Mouse (Mus musculus): ENCODE results near the gene Tapbpl. TPM values are rescaled to one million over a fixed set of nuclear protein-coding genes. Genes with fewer than 3 reads are reported as not detected.

Gene Tapbpl
- polyA plus RNA-seq, 1 experiment from 2014 or later, result 3.3 TPM

DNA sequence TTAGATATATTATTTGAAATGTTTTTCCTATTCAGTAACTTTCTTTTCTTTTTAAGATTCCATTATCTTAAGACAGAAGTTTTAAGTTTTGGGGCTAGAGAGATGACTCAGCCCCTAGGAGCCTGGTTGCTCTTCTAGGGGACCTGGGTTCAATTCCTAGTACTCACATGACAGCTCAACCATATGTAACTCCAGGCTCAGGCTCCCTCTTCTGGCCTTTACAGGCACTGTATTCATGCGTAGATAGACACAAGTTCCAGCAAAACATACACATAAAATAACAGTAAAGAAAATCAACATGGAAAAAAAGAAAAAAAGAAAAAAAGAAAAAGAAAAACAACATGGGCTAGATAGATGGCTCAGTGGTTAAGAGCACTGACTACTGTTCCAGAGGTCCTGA, 21.2 kb downstream of the Tapbpl start:
- DNase-seq (no peak), ATAC-seq (ENCODE audit: low FRiP score, low TSS enrichment) (no peak)
- WGBS, result 85% methylated on average over 1 of the region's 1 CpGs
- Histone ChIP-seq H3K27me3 (ENCODE audit: control insufficient read depth, insufficient read depth, low read length) (peaks cover 4% of the 10 kb centered on the region; the same call in 1 of the 2 replicates), H3K9me3 (ENCODE audit: control insufficient read depth, low read length) (no peaks in the 10 kb centered on the region), H3K27ac (replicated peaks; ENCODE audit: low read depth, low read length) (no peak overlapping the region), H3K4me1 (ENCODE audit: control insufficient read depth, insufficient read depth, low read length) (no peaks in the 10 kb centered on the region), H3K4me2 (ENCODE audit: low read length) (no peak overlapping the region), H3K4me3 (replicated peaks; ENCODE audit: low read depth, low read length) (no peak overlapping the region), H3K9ac (replicated peaks; ENCODE audit: low read length) (no peak overlapping the region), H3K36me3 (ENCODE audit: control insufficient read depth, insufficient read depth, low read length) (no peaks in the 10 kb centered on the region)

GRCm38 (mm10) chr6:125197166-125197565, 34.5 kb downstream of the Tapbpl start:
- Histone ChIP-seq H3K4me1 (ENCODE audit: control insufficient read depth, insufficient read depth, low read length) (peaks cover 10% of the 10 kb centered on the region; the same call in 1 of the 2 replicates), H3K9ac (replicated peaks; ENCODE audit: low read length) (no peak overlapping the region), H3K4me2 (ENCODE audit: low read length) (no peak overlapping the region), H3K4me3 (replicated peaks; ENCODE audit: low read depth, low read length) (no peak overlapping the region), H3K36me3 (ENCODE audit: control insufficient read depth, insufficient read depth, low read length) (peaks cover 20% of the 10 kb centered on the region; the same call in 1 of the 2 replicates), H3K27me3 (ENCODE audit: control insufficient read depth, insufficient read depth, low read length) (no peaks in the 10 kb centered on the region), H3K27ac (replicated peaks; ENCODE audit: low read depth, low read length) (no peak overlapping the region), H3K9me3 (ENCODE audit: control insufficient read depth, low read length) (no peaks in the 10 kb centered on the region)
- DNase-seq, result no peak
- 87% methylated on average over 5 of the region's 5 CpGs for WGBS
- ATAC-seq (ENCODE audit: low FRiP score, low TSS enrichment), result no peak

- no peak for ATAC-seq (ENCODE audit: low FRiP score, low TSS enrichment)
- Histone ChIP-seq H3K27me3 (ENCODE audit: control insufficient read depth, insufficient read depth, low read length) (no peaks in the 10 kb centered on the region), H3K36me3 (ENCODE audit: control insufficient read depth, insufficient read depth, low read length) (peaks cover 20% of the 10 kb centered on the region; the same call in 1 of the 2 replicates), H3K9ac (replicated peaks; ENCODE audit: low read length) (no peak overlapping the region), H3K4me2 (ENCODE audit: low read length) (no peak overlapping the region), H3K9me3 (ENCODE audit: control insufficient read depth, low read length) (no peaks in the 10 kb centered on the region), H3K27ac (replicated peaks; ENCODE audit: low read depth, low read length) (no peak overlapping the region), H3K4me1 (ENCODE audit: control insufficient read depth, insufficient read depth, low read length) (peaks cover 10% of the 10 kb centered on the region; the same call in 1 of the 2 replicates), H3K4me3 (replicated peaks; ENCODE audit: low read depth, low read length) (no peak overlapping the region)
- peak; percentile 31 for DNase-seq
- WGBS, result 21% methylated on average over 3 of the region's 3 CpGs
These were observed 35.4 kb downstream of the Tapbpl start for GRCm38 (mm10) chr6:125196301-125196700.

DNA sequence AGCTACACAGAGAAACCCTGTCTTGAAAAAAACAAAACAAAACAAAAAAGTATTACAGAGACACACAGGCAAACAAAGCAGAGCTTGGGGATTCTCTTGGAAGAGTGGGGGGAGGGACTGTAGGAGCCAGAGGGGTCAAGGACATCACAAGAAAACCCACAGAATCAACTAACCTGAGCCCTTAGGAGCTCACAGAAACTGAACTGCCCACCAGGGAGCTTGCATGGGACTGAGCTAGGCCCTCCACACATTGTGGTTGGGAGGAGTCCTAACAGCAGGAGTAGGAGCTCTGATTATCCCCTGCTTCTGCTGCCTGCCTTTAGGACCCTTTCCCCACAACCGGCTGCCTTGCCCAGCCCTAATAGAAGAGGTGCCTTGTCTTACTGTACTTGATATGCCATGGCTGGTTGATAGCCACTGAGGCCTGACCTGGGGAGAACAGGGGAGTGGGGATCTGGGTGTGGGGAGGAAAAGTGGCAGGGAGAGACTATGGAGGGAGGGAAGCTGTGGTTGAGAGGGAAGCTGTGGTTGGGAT, 36.1 kb downstream of the Tapbpl start:
- peaks cover 20% of the 10 kb centered on the region; the same call in 1 of the 2 replicates for H3K36me3 ChIP-seq (ENCODE audit: control insufficient read depth, insufficient read depth, low read length)
- peaks cover 14% of the 10 kb centered on the region; the same call in 1 of the 2 replicates for H3K4me1 ChIP-seq (ENCODE audit: control insufficient read depth, insufficient read depth, low read length)
- H3K27ac ChIP-seq (replicated peaks; ENCODE audit: low read depth, low read length), result no peak overlapping the region
- ATAC-seq (ENCODE audit: low FRiP score, low TSS enrichment) (no peak), DNase-seq (no peak)
- H3K9ac ChIP-seq (replicated peaks; ENCODE audit: low read length), result no peak overlapping the region
- H3K27me3 ChIP-seq (ENCODE audit: control insufficient read depth, insufficient read depth, low read length), result no peaks in the 10 kb centered on the region
- 15% methylated on average over 1 of the region's 1 CpGs for WGBS
- no peak overlapping the region for H3K4me3 ChIP-seq (replicated peaks; ENCODE audit: low read depth, low read length)
- H3K9me3 ChIP-seq (ENCODE audit: control insufficient read depth, low read length), result no peaks in the 10 kb centered on the region
- H3K4me2 ChIP-seq (ENCODE audit: low read length), result no peak overlapping the region

DNA sequence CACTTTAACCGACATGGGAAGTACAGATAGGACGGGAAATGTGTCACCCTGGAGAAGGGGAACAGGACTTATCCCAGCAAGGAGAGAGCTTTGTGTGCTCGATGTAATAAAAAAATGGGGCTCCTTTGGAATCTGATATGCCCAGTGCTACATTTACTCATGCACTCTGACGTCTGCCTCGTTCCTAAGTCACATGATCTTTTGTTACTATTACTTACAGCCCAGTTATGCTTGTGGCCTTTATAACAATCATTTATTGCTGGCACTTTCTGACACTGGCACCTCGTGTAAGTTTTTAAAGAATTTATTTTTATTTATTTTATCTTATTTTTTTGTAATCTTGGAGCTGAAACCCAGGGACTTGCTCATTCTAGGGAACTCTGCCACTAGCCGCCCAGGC, 38.3 kb downstream of the Tapbpl start:
- Histone ChIP-seq H3K4me3 (replicated peaks; ENCODE audit: low read depth, low read length) (no peak overlapping the region), H3K27ac (replicated peaks; ENCODE audit: low read depth, low read length) (no peak overlapping the region), H3K9me3 (ENCODE audit: control insufficient read depth, low read length) (no peaks in the 10 kb centered on the region), H3K9ac (replicated peaks; ENCODE audit: low read length) (no peak overlapping the region), H3K4me1 (ENCODE audit: control insufficient read depth, insufficient read depth, low read length) (peaks cover 14% of the 10 kb centered on the region; the same call in 1 of the 2 replicates), H3K4me2 (ENCODE audit: low read length) (peak overlapping the region; percentile 15; the same call in 1 of the 2 replicates), H3K36me3 (ENCODE audit: control insufficient read depth, insufficient read depth, low read length) (peaks cover 31% of the 10 kb centered on the region), H3K27me3 (ENCODE audit: control insufficient read depth, insufficient read depth, low read length) (no peaks in the 10 kb centered on the region)
- WGBS, result 90% methylated on average over 7 of the region's 7 CpGs
- DNase-seq (no peak), ATAC-seq (ENCODE audit: low FRiP score, low TSS enrichment) (no peak)

GRCm38 (mm10) chr6:125192841-125193240, 38.8 kb downstream of the Tapbpl start:
- 49% methylated on average over 5 of the region's 5 CpGs for WGBS
- peak overlapping the region; percentile 69 for H3K4me3 ChIP-seq (replicated peaks; ENCODE audit: low read depth, low read length)
- peak overlapping the region; percentile 99; the same call in 1 of the 2 replicates for H3K27ac ChIP-seq (replicated peaks; ENCODE audit: low read depth, low read length)
- ATAC-seq (ENCODE audit: low FRiP score, low TSS enrichment), result no peak
- H3K4me2 ChIP-seq (ENCODE audit: low read length), result peak overlapping the region; percentile 71
- no peak for DNase-seq
- H3K9ac ChIP-seq (replicated peaks; ENCODE audit: low read length), result peak overlapping the region; percentile 68
- H3K36me3 ChIP-seq (ENCODE audit: control insufficient read depth, insufficient read depth, low read length), result peaks cover 34% of the 10 kb centered on the region
- no peaks in the 10 kb centered on the region for H3K27me3 ChIP-seq (ENCODE audit: control insufficient read depth, insufficient read depth, low read length)
- no peaks in the 10 kb centered on the region for H3K9me3 ChIP-seq (ENCODE audit: control insufficient read depth, low read length)
- H3K4me1 ChIP-seq (ENCODE audit: control insufficient read depth, insufficient read depth, low read length), result peaks cover 14% of the 10 kb centered on the region; the same call in 1 of the 2 replicates

DNA sequence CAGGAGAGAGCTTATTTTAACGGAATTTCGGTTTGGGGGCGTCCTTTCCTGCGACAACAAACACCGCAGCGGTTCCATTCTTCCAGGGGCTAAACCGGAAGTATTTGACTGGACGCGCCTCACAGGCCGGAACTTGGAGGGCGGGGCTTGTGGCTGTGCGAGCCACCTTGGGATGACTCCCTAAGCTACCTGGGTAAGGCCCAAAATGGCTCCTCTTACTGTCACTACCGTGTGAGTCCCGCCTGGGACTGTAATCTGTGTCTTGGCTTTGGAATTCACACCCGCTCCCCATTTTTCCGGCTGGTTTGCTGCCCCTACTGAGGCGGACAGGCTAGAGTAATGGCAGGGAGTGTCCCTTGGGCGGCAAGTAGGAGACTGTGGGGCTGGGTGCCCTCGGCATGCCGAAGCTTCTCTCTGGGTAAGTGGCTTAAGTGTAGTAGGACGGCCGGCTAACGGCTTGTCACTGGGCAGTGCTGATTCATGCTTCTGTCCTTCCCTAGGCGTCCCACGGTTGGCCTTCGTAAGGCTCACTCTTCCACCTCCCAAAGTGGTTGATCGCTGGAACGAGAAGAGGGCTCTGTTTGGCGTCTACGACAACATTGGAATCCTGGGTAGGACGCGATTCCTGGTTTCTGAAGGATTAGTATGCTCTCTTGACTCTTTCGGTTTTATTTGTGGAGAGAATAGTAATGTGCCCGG, 39.5 kb downstream of the Tapbpl start:
- WGBS, result under 1% methylated on average over 34 of the region's 34 CpGs
- Histone ChIP-seq H3K9me3 (ENCODE audit: control insufficient read depth, low read length) (no peaks in the 10 kb centered on the region), H3K4me3 (replicated peaks; ENCODE audit: low read depth, low read length) (peak overlapping the region; percentile 69), H3K9ac (replicated peaks; ENCODE audit: low read length) (peak overlapping the region; percentile 68), H3K4me2 (ENCODE audit: low read length) (peak overlapping the region; percentile 71), H3K27me3 (ENCODE audit: control insufficient read depth, insufficient read depth, low read length) (no peaks in the 10 kb centered on the region), H3K27ac (replicated peaks; ENCODE audit: low read depth, low read length) (peak overlapping the region; percentile 99), H3K4me1 (ENCODE audit: control insufficient read depth, insufficient read depth, low read length) (peaks cover 14% of the 10 kb centered on the region; the same call in 1 of the 2 replicates), H3K36me3 (ENCODE audit: control insufficient read depth, insufficient read depth, low read length) (peaks cover 41% of the 10 kb centered on the region)
- DNase-seq, result peak; percentile 97
- peak; percentile 92 for ATAC-seq (ENCODE audit: low FRiP score, low TSS enrichment)

- Histone ChIP-seq H3K4me2 (ENCODE audit: low read length) (peak within 1 kb of the TSS; percentile 71), H3K27me3 (ENCODE audit: control insufficient read depth, insufficient read depth, low read length) (no peaks in the 10 kb centered on the region), H3K27ac (replicated peaks; ENCODE audit: low read depth, low read length) (peak within 1 kb of the TSS; percentile 99), H3K4me3 (replicated peaks; ENCODE audit: low read depth, low read length) (peak within 1 kb of the TSS; percentile 69), H3K4me1 (ENCODE audit: control insufficient read depth, insufficient read depth, low read length) (peaks cover 14% of the 10 kb centered on the region; the same call in 1 of the 2 replicates), H3K9ac (replicated peaks; ENCODE audit: low read length) (peak within 1 kb of the TSS; percentile 68), H3K36me3 (ENCODE audit: control insufficient read depth, insufficient read depth, low read length) (peaks cover 48% of the 10 kb centered on the region), H3K9me3 (ENCODE audit: control insufficient read depth, low read length) (no peaks in the 10 kb centered on the region)
- ATAC-seq (ENCODE audit: low FRiP score, low TSS enrichment) (peak; percentile 97), DNase-seq (peak; percentile 99)
- WGBS, result under 1% methylated on average over 54 of the region's 54 CpGs
These were observed 40.2 kb downstream of the Tapbpl start, which contains the start of the genes Ncapd2 and Mrpl51 for GRCm38 (mm10) chr6:125191332-125192015. TSS of gene Ncapd2 (minus strand) at chr6:125191701. TSS of gene Mrpl51 (plus strand) at chr6:125191801.

Data from midbrain, embryonic 14.5 days (tissue).